Mouse (Mus musculus) limb, embryonic 10.5 days (tissue): ENCODE measurements around the gene Atp5d. TPM values are rescaled to one million over a fixed set of nuclear protein-coding genes. Genes with fewer than 3 reads are reported as not detected.

Source experiments
- DNase-seq: peaks from one replicate; pipeline ENCODE4 v3.0.0-alpha.2; 2017; ENCODE audit warnings: low spot score
- H3K27ac ChIP-seq: fragments of 300-500 bp; sonication (generic); 2 replicates; pipeline ENCODE4 v1.5.1; 2016; ENCODE audit warnings: mild to moderate bottlenecking
- H3K27me3 ChIP-seq: fragments of 300-500 bp; sonication (generic); 2 replicates; pipeline ENCODE4 v1.6.1; 2016; ENCODE audit warnings: low read depth, mild to moderate bottlenecking; ENCODE audit not compliant: poor library complexity, severe bottlenecking
- H3K36me3 ChIP-seq: fragments of 300-500 bp; sonication (generic); 2 replicates; pipeline ENCODE4 v1.6.1; 2016; ENCODE audit warnings: mild to moderate bottlenecking, moderate library complexity
- H3K4me1 ChIP-seq: fragments of 300-500 bp; sonication (generic); 2 replicates; pipeline ENCODE4 v1.6.1; 2016
- H3K4me3 ChIP-seq: fragments of 300-500 bp; sonication (generic); 2 replicates; pipeline ENCODE4 v1.5.1; 2016; ENCODE audit warnings: mild to moderate bottlenecking, moderate library complexity
- H3K9me3 ChIP-seq: fragments of 300-500 bp; sonication (generic); replicated peaks from 2 replicates; pipeline ENCODE4 v1.6.1; 2016; ENCODE audit warnings: mild to moderate bottlenecking
- WGBS: fragments of 180-500 bp; shearing (Covaris S2); methylation state at CpG from one replicate; pipeline ENCODE4 v1.1.7; 2016; 5-methylcytosine and 5-hydroxymethylcytosine counted together
- polyA plus RNA-seq: library from polyadenylated mRNA; unstranded; fragments of >200 nt; fragmentation: Nextera tagmentation; extraction: Ambion mirVana; gene quantifications from 2 replicates; pipeline ENCODE4 v1.2.1, GENCODE M21; 2016

The Atp5d gene
- polyA plus RNA-seq, 1 experiment from 2014 or later: 487 TPM

GRCm38 (mm10) chr10:80177441-80178279 is 39.2 kb downstream of the Atp5d start:
- Histone ChIP-seq H3K9me3 (no peaks in the 10 kb centered on the region), H3K36me3 (peaks cover 18% of the 10 kb centered on the region), H3K27me3 (no peaks in the 10 kb centered on the region), H3K27ac (no peak overlapping the region), H3K4me3 (no peak overlapping the region), H3K4me1 (peaks cover 54% of the 10 kb centered on the region)
- no peak for DNase-seq
- WGBS: 76% methylated on average over 7 of the region's 7 CpGs

- peak within 1 kb of the TSS; percentile 98 for H3K27ac ChIP-seq
- 6% methylated on average over 106 of the region's 106 CpGs for WGBS
- H3K4me3 ChIP-seq: peak within 1 kb of the TSS; percentile 92
- peak; percentile 82 for DNase-seq
- peaks cover 44% of the 10 kb centered on the region for H3K4me1 ChIP-seq
- H3K27me3 ChIP-seq: no peaks in the 10 kb centered on the region
- H3K36me3 ChIP-seq: peaks cover 34% of the 10 kb centered on the region
- no peaks in the 10 kb centered on the region for H3K9me3 ChIP-seq
Observed at GRCm38 (mm10) chr10:80179068-80180051, 40.9 kb downstream of the Atp5d start, which contains the start of gene Efna2. Gene Efna2 (plus strand): TSS chr10:80179482.

GRCm38 (mm10) chr10:80180288-80180687 is 41.9 kb downstream of the Atp5d start:
- Histone ChIP-seq H3K36me3 (peaks cover 38% of the 10 kb centered on the region), H3K4me1 (peaks cover 38% of the 10 kb centered on the region), H3K27ac (peak overlapping the region; percentile 98), H3K27me3 (0 out of 2 replicates have a peak, but pooled peaks cover 2% of the 10 kb centered on the region), H3K4me3 (peak overlapping the region; percentile 92), H3K9me3 (no peaks in the 10 kb centered on the region)
- 48% methylated on average over 6 of the region's 6 CpGs for WGBS
- no peak for DNase-seq

- peak; percentile 66 for DNase-seq
- H3K4me1 ChIP-seq: peaks cover 33% of the 10 kb centered on the region
- H3K4me3 ChIP-seq: peak overlapping the region; percentile 92
- WGBS: 11% methylated on average over 5 of the region's 5 CpGs
- peak overlapping the region; percentile 98 for H3K27ac ChIP-seq
- H3K36me3 ChIP-seq: peaks cover 41% of the 10 kb centered on the region
- peaks cover 7% of the 10 kb centered on the region for H3K27me3 ChIP-seq
- H3K9me3 ChIP-seq: no peaks in the 10 kb centered on the region
Observed at GRCm38 (mm10) chr10:80180823-80181222, 42.4 kb downstream of the Atp5d start.

GRCm38 (mm10) chr10:80182547-80182946 is 44.1 kb downstream of the Atp5d start:
- no peak for DNase-seq
- Histone ChIP-seq H3K36me3 (peaks cover 56% of the 10 kb centered on the region), H3K27ac (no peak overlapping the region), H3K27me3 (peaks cover 24% of the 10 kb centered on the region), H3K4me1 (peaks cover 30% of the 10 kb centered on the region), H3K9me3 (no peaks in the 10 kb centered on the region), H3K4me3 (no peak overlapping the region)
- WGBS: 94% methylated on average over 7 of the region's 7 CpGs

GRCm38 (mm10) chr10:80186649-80187048 is 48.2 kb downstream of the Atp5d start:
- H3K36me3 ChIP-seq: peaks cover 72% of the 10 kb centered on the region
- no peak for DNase-seq
- H3K4me3 ChIP-seq: no peak overlapping the region
- WGBS: 35% methylated on average over 27 of the region's 27 CpGs
- no peaks in the 10 kb centered on the region for H3K9me3 ChIP-seq
- H3K27me3 ChIP-seq: peaks cover 65% of the 10 kb centered on the region
- H3K4me1 ChIP-seq: peaks cover 29% of the 10 kb centered on the region
- no peak overlapping the region for H3K27ac ChIP-seq

- peaks cover 61% of the 10 kb centered on the region for H3K36me3 ChIP-seq
- 91% methylated on average over 10 of the region's 10 CpGs for WGBS
- H3K27me3 ChIP-seq: peaks cover 76% of the 10 kb centered on the region
- no peak overlapping the region for H3K27ac ChIP-seq
- H3K9me3 ChIP-seq: no peaks in the 10 kb centered on the region
- peaks cover 31% of the 10 kb centered on the region for H3K4me1 ChIP-seq
- H3K4me3 ChIP-seq: no peak overlapping the region
- DNase-seq: no peak
Observed at GRCm38 (mm10) chr10:80187739-80188138, 49.3 kb downstream of the Atp5d start.

GRCm38 (mm10) chr10:80188453-80189024 is 50.1 kb downstream of the Atp5d start:
- no peak overlapping the region for H3K27ac ChIP-seq
- peaks cover 53% of the 10 kb centered on the region for H3K36me3 ChIP-seq
- H3K9me3 ChIP-seq: no peaks in the 10 kb centered on the region
- no peak for DNase-seq
- H3K4me1 ChIP-seq: peaks cover 34% of the 10 kb centered on the region
- no peak overlapping the region for H3K4me3 ChIP-seq
- H3K27me3 ChIP-seq: peaks cover 84% of the 10 kb centered on the region
- WGBS: 77% methylated on average over 15 of the region's 15 CpGs

- Histone ChIP-seq H3K4me3 (peak overlapping the region; percentile 54), H3K36me3 (peaks cover 41% of the 10 kb centered on the region), H3K27ac (peak overlapping the region; percentile 81), H3K9me3 (no peaks in the 10 kb centered on the region), H3K4me1 (peaks cover 37% of the 10 kb centered on the region), H3K27me3 (peaks cover 91% of the 10 kb centered on the region)
- peak; percentile 57 for DNase-seq
- WGBS: 3% methylated on average over 21 of the region's 21 CpGs
Observed at GRCm38 (mm10) chr10:80189999-80190398, 51.6 kb downstream of the Atp5d start.

- H3K27ac ChIP-seq: peak overlapping the region; percentile 81
- H3K4me1 ChIP-seq: peaks cover 37% of the 10 kb centered on the region
- DNase-seq: peak; percentile 78
- H3K27me3 ChIP-seq: peaks cover 87% of the 10 kb centered on the region
- under 1% methylated on average over 48 of the region's 48 CpGs for WGBS
- H3K4me3 ChIP-seq: peak overlapping the region; percentile 54
- H3K9me3 ChIP-seq: no peaks in the 10 kb centered on the region
- H3K36me3 ChIP-seq: peaks cover 39% of the 10 kb centered on the region
Observed at GRCm38 (mm10) chr10:80190491-80191051, 52.1 kb downstream of the Atp5d start.

GRCm38 (mm10) chr10:80193976-80194375 is 55.5 kb downstream of the Atp5d start:
- peaks cover 34% of the 10 kb centered on the region for H3K4me1 ChIP-seq
- no peak overlapping the region for H3K4me3 ChIP-seq
- WGBS: 82% methylated on average over 6 of the region's 6 CpGs
- no peak for DNase-seq
- H3K36me3 ChIP-seq: peaks cover 5% of the 10 kb centered on the region
- no peak overlapping the region for H3K27ac ChIP-seq
- peaks cover 53% of the 10 kb centered on the region for H3K27me3 ChIP-seq
- no peaks in the 10 kb centered on the region for H3K9me3 ChIP-seq

- Histone ChIP-seq H3K9me3 (no peaks in the 10 kb centered on the region), H3K27me3 (peaks cover 49% of the 10 kb centered on the region), H3K4me3 (no peak overlapping the region), H3K36me3 (0 out of 2 replicates have a peak, but pooled peaks cover under 1% of the 10 kb centered on the region), H3K4me1 (peaks cover 32% of the 10 kb centered on the region), H3K27ac (0 out of 2 replicates have a peak overlapping the region, but pooled peaks have one; percentile 11)
- no peak for DNase-seq
- 65% methylated on average over 8 of the region's 8 CpGs for WGBS
Observed at GRCm38 (mm10) chr10:80194441-80194840, 56.0 kb downstream of the Atp5d start.
